Mouse (Mus musculus) C2C12 (cell line): Measurements from ENCODE around the gene Rcor3.

Experiments
- CEBPB ChIP-seq: IDR thresholded peaks from one replicate; pipeline ENCODE4 v1.6.1; 2011; ENCODE audit warnings: low read depth, mild to moderate bottlenecking, control low read depth, moderate library complexity
- CTCF ChIP-seq: IDR thresholded peaks from one replicate; pipeline ENCODE4 v1.5.1; 2011; ENCODE audit not compliant: control insufficient read depth, insufficient read depth, insufficient read length
- FOSL1 ChIP-seq: IDR thresholded peaks from one replicate; pipeline ENCODE4 v1.8.0; 2011; ENCODE audit warnings: mild to moderate bottlenecking, low read length; ENCODE audit not compliant: poor library complexity, insufficient read depth, severe bottlenecking
- MAX ChIP-seq: IDR thresholded peaks from one replicate; pipeline ENCODE4 v1.6.1; 2011; ENCODE audit warnings: mild to moderate bottlenecking, control low read depth
- MYOD1 ChIP-seq: IDR thresholded peaks from one replicate; pipeline ENCODE4 v1.6.1; 2011; ENCODE audit warnings: low read depth; ENCODE audit not compliant: control insufficient read depth, insufficient read length
- MYOG ChIP-seq: IDR thresholded peaks from one replicate; pipeline ENCODE4 v1.6.1; 2011; ENCODE audit not compliant: control insufficient read depth, insufficient read length; ENCODE audit errors: extremely low read depth
- USF1 ChIP-seq: IDR thresholded peaks from one replicate; pipeline ENCODE4 v1.6.1; 2011; ENCODE audit warnings: low read depth, mild to moderate bottlenecking, control low read depth, moderate library complexity

- TF ChIP-seq CTCF (peak; percentile 8), MYOD1 (no peak), MAX (no peak), MYOG (no peak), USF1 (no peak), CEBPB (no peak), FOSL1 (no peak)
Measured at GRCm38 (mm10) chr1:192094451-192095170, 43.3 kb downstream of the Rcor3 start.
